Mouse (Mus musculus): Measurements from ENCODE around the gene Rtel1. TPM values are rescaled to one million over a fixed set of nuclear protein-coding genes. Genes with fewer than 3 reads are reported as not detected.

Gene Rtel1
- polyA plus RNA-seq, 1 experiment from 2014 or later: 71.4 TPM

- Histone ChIP-seq H3K27me3 (ENCODE audit: low read depth, poor library complexity, severe bottlenecking) (no peaks in the 10 kb centered on the region), H3K4me1 (no peaks in the 10 kb centered on the region), H3K9me3 (replicated peaks) (no peaks in the 10 kb centered on the region), H3K4me3 (no peak overlapping the region), H3K36me3 (peaks cover 94% of the 10 kb centered on the region), H3K27ac (replicated peaks) (no peak overlapping the region)
- WGBS: 90% methylated on average over 4 of the region's 4 CpGs
- no peak for DNase-seq (ENCODE audit: low spot score)
These were observed 20.9 kb downstream of the Rtel1 start for GRCm38 (mm10) chr2:181340426-181340825.

GRCm38 (mm10) chr2:181342766-181343165 is 23.2 kb downstream of the Rtel1 start:
- 95% methylated on average over 6 of the region's 6 CpGs for WGBS
- DNase-seq (ENCODE audit: low spot score): no peak
- Histone ChIP-seq H3K9me3 (replicated peaks) (no peaks in the 10 kb centered on the region), H3K4me3 (no peak overlapping the region), H3K36me3 (peaks cover 93% of the 10 kb centered on the region), H3K4me1 (no peaks in the 10 kb centered on the region), H3K27me3 (ENCODE audit: low read depth, poor library complexity, severe bottlenecking) (no peaks in the 10 kb centered on the region), H3K27ac (replicated peaks) (no peak overlapping the region)

GRCm38 (mm10) chr2:181356780-181357179 is 37.2 kb downstream of the Rtel1 start:
- Histone ChIP-seq H3K27me3 (ENCODE audit: low read depth, poor library complexity, severe bottlenecking) (no peaks in the 10 kb centered on the region), H3K4me3 (no peak overlapping the region), H3K9me3 (replicated peaks) (no peaks in the 10 kb centered on the region), H3K4me1 (no peaks in the 10 kb centered on the region), H3K27ac (replicated peaks) (no peak overlapping the region), H3K36me3 (peaks cover 100% of the 10 kb centered on the region)
- no peak for DNase-seq (ENCODE audit: low spot score)
- WGBS: 88% methylated on average over 3 of the region's 3 CpGs

GRCm38 (mm10) chr2:181363946-181364345 is 44.4 kb downstream of the Rtel1 start:
- no peak for DNase-seq (ENCODE audit: low spot score)
- Histone ChIP-seq H3K27me3 (ENCODE audit: low read depth, poor library complexity, severe bottlenecking) (no peaks in the 10 kb centered on the region), H3K36me3 (peaks cover 64% of the 10 kb centered on the region), H3K4me3 (peak overlapping the region; percentile 61), H3K27ac (replicated peaks) (peak overlapping the region; percentile 94; the same call in 1 of the 2 replicates), H3K4me1 (peaks cover 43% of the 10 kb centered on the region), H3K9me3 (replicated peaks) (no peaks in the 10 kb centered on the region)
- 88% methylated on average over 3 of the region's 3 CpGs for WGBS

GRCm38 (mm10) chr2:181364487-181364859 is 44.9 kb downstream of the Rtel1 start:
- 13% methylated on average over 14 of the region's 14 CpGs for WGBS
- Histone ChIP-seq H3K4me1 (peaks cover 44% of the 10 kb centered on the region), H3K36me3 (peaks cover 64% of the 10 kb centered on the region), H3K9me3 (replicated peaks) (no peaks in the 10 kb centered on the region), H3K27ac (replicated peaks) (peak overlapping the region; percentile 94), H3K4me3 (peak overlapping the region; percentile 61), H3K27me3 (ENCODE audit: low read depth, poor library complexity, severe bottlenecking) (no peaks in the 10 kb centered on the region)
- no peak for DNase-seq (ENCODE audit: low spot score)

- H3K4me3 ChIP-seq: peak within 1 kb of the TSS; percentile 61
- H3K4me1 ChIP-seq: peaks cover 44% of the 10 kb centered on the region
- WGBS: under 1% methylated on average over 71 of the region's 71 CpGs
- no peaks in the 10 kb centered on the region for H3K9me3 ChIP-seq (replicated peaks)
- no peaks in the 10 kb centered on the region for H3K27me3 ChIP-seq (ENCODE audit: low read depth, poor library complexity, severe bottlenecking)
- H3K36me3 ChIP-seq: peaks cover 64% of the 10 kb centered on the region
- peak; percentile 92 for DNase-seq (ENCODE audit: low spot score)
- H3K27ac ChIP-seq (replicated peaks): peak within 1 kb of the TSS; percentile 94
These were observed 45.5 kb downstream of the Rtel1 start, which contains the start of the genes Zgpat and Arfrp1 for GRCm38 (mm10) chr2:181364860-181365596. Gene Zgpat, plus strand, starts transcription at chr2:181364928. Gene Arfrp1, minus strand, starts transcription at chr2:181365404.

GRCm38 (mm10) chr2:181365655-181366075 is 46.1 kb downstream of the Rtel1 start:
- Histone ChIP-seq H3K27me3 (ENCODE audit: low read depth, poor library complexity, severe bottlenecking) (no peaks in the 10 kb centered on the region), H3K36me3 (peaks cover 64% of the 10 kb centered on the region), H3K4me1 (peaks cover 44% of the 10 kb centered on the region), H3K4me3 (peak overlapping the region; percentile 61), H3K9me3 (replicated peaks) (no peaks in the 10 kb centered on the region), H3K27ac (replicated peaks) (peak overlapping the region; percentile 94)
- DNase-seq (ENCODE audit: low spot score): peak; percentile 52
- WGBS: under 1% methylated on average over 20 of the region's 20 CpGs

- no peak for DNase-seq (ENCODE audit: low spot score)
- 94% methylated on average over 5 of the region's 5 CpGs for WGBS
- peaks cover 34% of the 10 kb centered on the region for H3K4me1 ChIP-seq
- peaks cover 43% of the 10 kb centered on the region for H3K36me3 ChIP-seq
- H3K9me3 ChIP-seq (replicated peaks): no peaks in the 10 kb centered on the region
- no peak overlapping the region for H3K27ac ChIP-seq (replicated peaks)
- no peak overlapping the region for H3K4me3 ChIP-seq
- H3K27me3 ChIP-seq (ENCODE audit: low read depth, poor library complexity, severe bottlenecking): no peaks in the 10 kb centered on the region
These were observed 50.5 kb downstream of the Rtel1 start for GRCm38 (mm10) chr2:181370001-181370400.

- peaks cover 43% of the 10 kb centered on the region for H3K36me3 ChIP-seq
- no peak for DNase-seq (ENCODE audit: low spot score)
- 90% methylated on average over 2 of the region's 2 CpGs for WGBS
- no peaks in the 10 kb centered on the region for H3K27me3 ChIP-seq (ENCODE audit: low read depth, poor library complexity, severe bottlenecking)
- H3K27ac ChIP-seq (replicated peaks): no peak overlapping the region
- H3K9me3 ChIP-seq (replicated peaks): no peaks in the 10 kb centered on the region
- H3K4me1 ChIP-seq: no peaks in the 10 kb centered on the region
- H3K4me3 ChIP-seq: no peak overlapping the region
These were observed 56.2 kb downstream of the Rtel1 start for GRCm38 (mm10) chr2:181375787-181376186.

- no peak for DNase-seq (ENCODE audit: low spot score)
- Histone ChIP-seq H3K9me3 (replicated peaks) (no peaks in the 10 kb centered on the region), H3K4me1 (no peaks in the 10 kb centered on the region), H3K27ac (replicated peaks) (no peak overlapping the region), H3K27me3 (ENCODE audit: low read depth, poor library complexity, severe bottlenecking) (no peaks in the 10 kb centered on the region), H3K36me3 (peaks cover 45% of the 10 kb centered on the region), H3K4me3 (no peak overlapping the region)
- 86% methylated on average over 2 of the region's 2 CpGs for WGBS
These were observed 57.7 kb downstream of the Rtel1 start for GRCm38 (mm10) chr2:181377230-181377629.

- Histone ChIP-seq H3K9me3 (replicated peaks) (no peaks in the 10 kb centered on the region), H3K4me3 (no peak overlapping the region), H3K27me3 (ENCODE audit: low read depth, poor library complexity, severe bottlenecking) (no peaks in the 10 kb centered on the region), H3K4me1 (no peaks in the 10 kb centered on the region), H3K27ac (replicated peaks) (no peak overlapping the region), H3K36me3 (peaks cover 59% of the 10 kb centered on the region)
- 92% methylated on average over 5 of the region's 5 CpGs for WGBS
- no peak for DNase-seq (ENCODE audit: low spot score)
These were observed 59.2 kb downstream of the Rtel1 start for GRCm38 (mm10) chr2:181378701-181379100.

- Histone ChIP-seq H3K27me3 (ENCODE audit: low read depth, poor library complexity, severe bottlenecking) (no peaks in the 10 kb centered on the region), H3K36me3 (peaks cover 70% of the 10 kb centered on the region), H3K9me3 (replicated peaks) (no peaks in the 10 kb centered on the region), H3K4me3 (no peak within 1 kb of the TSS), H3K4me1 (no peaks in the 10 kb centered on the region), H3K27ac (replicated peaks) (no peak within 1 kb of the TSS)
- WGBS: 95% methylated on average over 12 of the region's 12 CpGs
- DNase-seq (ENCODE audit: low spot score): no peak
These were observed 60.2 kb downstream of the Rtel1 start, which contains the start of gene Lime1 for GRCm38 (mm10) chr2:181379778-181380177. Gene Lime1, plus strand, starts transcription at chr2:181380078.

- Histone ChIP-seq H3K27ac (replicated peaks) (no peak overlapping the region), H3K27me3 (ENCODE audit: low read depth, poor library complexity, severe bottlenecking) (no peaks in the 10 kb centered on the region), H3K4me1 (no peaks in the 10 kb centered on the region), H3K36me3 (peaks cover 75% of the 10 kb centered on the region), H3K9me3 (replicated peaks) (no peaks in the 10 kb centered on the region), H3K4me3 (no peak overlapping the region)
- DNase-seq (ENCODE audit: low spot score): no peak
- 90% methylated on average over 5 of the region's 5 CpGs for WGBS
These were observed 60.7 kb downstream of the Rtel1 start for GRCm38 (mm10) chr2:181380251-181380650.

Data from midbrain, embryonic 10.5 days (tissue).